Mouse (Mus musculus) kidney, adult 18-20 months (tissue): ENCODE data around the gene Fbxl19.

Experiments
- DNase-seq: peaks from one replicate; pipeline ENCODE4 v3.0.0; 2021

The Fbxl19 gene

DNA sequence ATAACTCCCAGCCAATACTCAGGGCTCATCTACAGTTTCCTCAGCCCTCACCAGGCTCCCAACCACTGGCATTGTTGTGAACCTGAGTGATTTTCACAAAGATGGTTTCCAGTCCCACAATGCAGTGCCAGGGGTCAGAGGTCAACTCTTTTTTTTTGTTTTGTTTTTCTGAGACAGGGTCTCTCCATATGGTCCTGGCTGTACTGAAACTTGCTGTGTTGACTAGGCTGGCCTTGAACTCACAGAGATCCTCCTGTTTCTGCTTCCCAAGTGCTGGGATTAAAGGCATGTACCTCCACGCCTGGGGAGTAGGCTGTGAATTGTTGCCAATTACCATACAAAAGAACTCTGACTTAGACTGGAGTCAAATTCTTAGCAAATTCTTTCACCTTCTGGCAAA is 65.5 kb downstream of the Fbxl19 start:
- no peak for DNase-seq

GRCm38 (mm10) chr7:127810650-127811049 is 66.3 kb downstream of the Fbxl19 start:
- DNase-seq: no peak

DNA sequence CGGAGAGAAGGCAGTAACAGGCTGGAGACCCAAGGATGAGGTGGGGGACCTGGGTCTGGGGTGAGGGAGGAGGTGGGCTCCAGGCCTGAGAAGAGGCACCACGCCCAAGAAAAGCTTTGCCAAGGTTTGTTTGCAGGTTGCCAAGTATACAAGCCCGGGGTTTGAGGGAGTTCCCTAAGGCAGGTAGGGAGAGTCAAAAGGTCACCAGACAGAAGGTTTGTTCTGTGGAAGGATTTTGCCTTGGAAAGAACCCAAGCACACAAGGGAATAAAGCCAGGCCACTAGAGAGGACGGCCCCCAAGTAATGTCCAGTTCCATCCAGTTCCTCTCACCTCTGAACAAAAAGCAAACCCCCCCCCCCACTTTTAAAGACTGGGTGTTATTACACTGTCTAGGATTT is 66.9 kb downstream of the Fbxl19 start:
- no peak for DNase-seq

DNA sequence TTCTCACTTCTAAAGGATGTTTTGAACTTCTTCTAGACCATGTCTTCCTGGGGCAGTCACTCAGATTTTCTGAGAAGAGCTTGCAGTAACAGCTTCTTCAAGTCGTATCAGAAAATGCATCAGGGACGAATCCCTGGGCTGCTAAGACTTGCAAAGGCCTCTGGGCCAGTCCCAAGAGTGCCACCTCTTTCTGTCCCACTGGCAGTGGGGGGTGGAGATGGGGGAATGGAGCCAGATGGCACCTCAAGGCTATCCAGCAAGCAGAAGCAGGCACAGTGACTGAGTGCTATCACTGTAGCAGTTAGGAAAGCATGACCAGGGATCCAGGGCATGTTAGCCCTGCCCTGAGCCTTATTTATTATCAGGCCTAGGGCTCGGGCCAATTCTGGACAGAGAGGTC is 67.9 kb downstream of the Fbxl19 start:
- DNase-seq: no peak

DNA sequence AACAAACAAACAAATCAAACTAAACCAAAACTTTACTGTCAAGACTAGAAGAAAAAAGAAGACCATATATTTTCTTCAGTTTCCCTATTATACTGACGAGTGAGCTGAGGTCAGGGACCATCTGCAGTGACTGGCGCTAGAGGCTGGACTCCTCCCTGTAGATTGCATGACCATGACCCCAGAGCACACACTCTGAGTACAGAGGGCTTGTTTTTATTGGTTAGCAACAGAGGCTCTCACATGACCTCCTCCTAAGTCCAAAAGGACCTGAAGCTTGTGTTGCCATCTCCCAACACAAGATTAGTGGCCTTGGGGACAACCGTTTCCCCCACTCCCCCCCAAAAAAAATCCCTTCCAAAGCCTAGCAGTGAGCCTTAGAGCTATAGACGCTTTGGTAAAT is 69.5 kb downstream of the Fbxl19 start:
- DNase-seq: no peak

- peak; percentile 41 for DNase-seq
These were observed 70.0 kb downstream of the Fbxl19 start for GRCm38 (mm10) chr7:127814241-127814921.

- no peak for DNase-seq
These were observed 70.8 kb downstream of the Fbxl19 start for GRCm38 (mm10) chr7:127815116-127815665.

DNA sequence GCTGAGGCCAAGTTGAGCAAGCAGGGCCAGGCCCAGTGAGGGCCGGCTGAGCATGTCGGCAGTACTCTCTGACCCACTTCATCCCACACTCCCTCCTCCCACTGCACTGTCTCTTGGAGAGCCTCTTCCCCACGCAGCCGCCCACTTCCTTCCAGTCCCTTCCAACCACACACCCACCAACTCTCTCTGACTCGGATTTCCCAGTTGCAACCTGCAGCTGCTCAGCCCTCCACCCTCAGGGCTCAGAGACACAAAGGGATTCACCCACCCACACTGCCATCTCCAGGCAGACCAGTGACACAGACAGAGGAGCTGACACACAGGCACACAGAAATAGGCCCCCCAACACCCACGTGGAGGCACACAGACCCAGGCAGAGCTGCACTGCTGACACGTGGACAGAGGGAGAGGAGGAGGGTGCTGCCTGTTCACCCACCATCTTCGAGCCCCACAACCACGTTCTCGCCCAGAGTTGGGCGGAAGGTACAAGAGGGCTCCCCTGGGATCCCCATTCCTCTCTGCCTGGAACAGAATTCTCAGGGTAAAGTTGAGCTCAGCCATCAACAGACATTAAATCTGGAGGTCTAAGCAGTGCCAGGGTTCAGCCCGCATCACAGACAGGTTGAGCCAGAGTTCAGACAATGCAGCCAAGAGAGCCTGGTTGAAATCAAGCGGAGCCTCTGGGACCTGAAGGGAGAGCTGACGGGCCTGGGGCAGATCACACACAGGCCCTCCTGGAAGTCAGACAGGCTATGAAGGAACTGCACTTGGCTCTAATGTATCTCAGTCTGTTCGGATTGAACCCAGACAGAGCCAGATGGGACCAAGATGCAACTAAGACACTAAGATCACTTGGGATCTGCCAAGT is 71.8 kb downstream of the Fbxl19 start:
- peak; percentile 18 for DNase-seq

GRCm38 (mm10) chr7:127817053-127817452 is 72.7 kb downstream of the Fbxl19 start:
- DNase-seq: no peak

- no peak for DNase-seq
These were observed 73.4 kb downstream of the Fbxl19 start for GRCm38 (mm10) chr7:127817776-127818175.
